Mouse (Mus musculus) cerebellum, adult 2 months (tissue): ENCODE measurements around the gene Lamb3.

Source experiments
- CTCF ChIP-seq: fragments of 200-500 bp; IDR thresholded peaks from 2 replicates; pipeline ENCODE4 v1.5.1; 2011; ENCODE audit warnings: low read depth, mild to moderate bottlenecking, control low read depth, low read length, moderate library complexity, borderline replicate concordance; ENCODE audit not compliant: insufficient read depth
- POLR2A ChIP-seq: fragments of 200-500 bp; IDR thresholded peaks from 2 replicates; pipeline ENCODE4 v1.6.1; 2011; ENCODE audit warnings: low read length, control low read depth, borderline replicate concordance; ENCODE audit not compliant: insufficient read depth

GRCm38 (mm10) chr1:193211371-193211770 is 3.9 kb downstream of the Lamb3 start:
- TF ChIP-seq CTCF (no peak), POLR2A (no peak)
